Mouse (Mus musculus): Measurements from ENCODE around the gene Rpl26.

- no peak for TF ChIP-seq CTCF (IDR thresholded peaks at IDR 0.05; ENCODE audit: low read depth, low read length)
- no peak for TF ChIP-seq POLR2A (IDR thresholded peaks at IDR 0.05; ENCODE audit: insufficient read depth, low read length)
- no peak for TF ChIP-seq EP300 (IDR thresholded peaks at IDR 0.05; ENCODE audit: insufficient read depth, low read depth, low read length)
These were observed 5.1 kb upstream of the Rpl26 start for GRCm38 (mm10) chr11:68896247-68896646.
